Mouse (Mus musculus) heart, embryonic 12.5 days (tissue): ENCODE measurements around the gene Tifa. TPM values are rescaled to one million over a fixed set of nuclear protein-coding genes. Genes with fewer than 3 reads are reported as not detected.
"Not testable (repeated sequence)": the region's sequence is repeated elsewhere in the genome, so short reads cannot be mapped to it uniquely, and the experiment has no call there.

Experiments
- ATAC-seq: fragments of 200-750 bp; cut with Nextera tagmentation; 2 replicates; pipeline ENCODE4 v1.8.0; 2017; ENCODE audit warnings: moderate TSS enrichment, moderate library complexity; ENCODE audit not compliant: insufficient number of reproducible peaks, low FRiP score
- H3K27ac ChIP-seq: fragments of 300-500 bp; sonication (generic); 2 replicates; pipeline ENCODE4 v1.5.1; 2016; ENCODE audit warnings: mild to moderate bottlenecking, moderate library complexity; ENCODE audit not compliant: poor library complexity, severe bottlenecking
- H3K27me3 ChIP-seq: fragments of 300-500 bp; sonication (generic); replicated peaks from 2 replicates; pipeline ENCODE4 v1.6.1; 2016; ENCODE audit warnings: mild to moderate bottlenecking, moderate library complexity
- H3K36me3 ChIP-seq: fragments of 300-500 bp; sonication (generic); 2 replicates; pipeline ENCODE4 v1.6.1; 2016; ENCODE audit warnings: mild to moderate bottlenecking, moderate library complexity
- H3K4me1 ChIP-seq: fragments of 300-500 bp; sonication (generic); replicated peaks from 2 replicates; pipeline ENCODE4 v1.6.1; 2016; ENCODE audit warnings: mild to moderate bottlenecking
- H3K4me2 ChIP-seq: fragments of 300-500 bp; sonication (generic); 2 replicates; pipeline ENCODE4 v1.6.1; 2016; ENCODE audit warnings: mild to moderate bottlenecking, moderate library complexity
- H3K4me3 ChIP-seq: fragments of 300-500 bp; sonication (generic); 2 replicates; pipeline ENCODE4 v1.5.1; 2016; ENCODE audit warnings: mild to moderate bottlenecking
- H3K9ac ChIP-seq: fragments of 300-500 bp; sonication (generic); 2 replicates; pipeline ENCODE4 v1.6.1; 2016; ENCODE audit warnings: mild to moderate bottlenecking, moderate library complexity
- H3K9me3 ChIP-seq: fragments of 300-500 bp; sonication (generic); replicated peaks from 2 replicates; pipeline ENCODE4 v1.6.1; 2016; ENCODE audit warnings: mild to moderate bottlenecking, moderate library complexity
- WGBS: fragments of 180-500 bp; shearing (Covaris S2); methylation state at CpG from one replicate; pipeline ENCODE4 v1.1.7; 2016; 5-methylcytosine and 5-hydroxymethylcytosine counted together
- polyA plus RNA-seq: library from polyadenylated mRNA; unstranded; fragments of >200 nt; fragmentation: Nextera tagmentation; extraction: Ambion mirVana; gene quantifications from 2 replicates; pipeline ENCODE4 v1.2.1, GENCODE M21; 2016

Tifa gene
- polyA plus RNA-seq, 1 experiment from 2014 or later: 2.7 TPM

DNA sequence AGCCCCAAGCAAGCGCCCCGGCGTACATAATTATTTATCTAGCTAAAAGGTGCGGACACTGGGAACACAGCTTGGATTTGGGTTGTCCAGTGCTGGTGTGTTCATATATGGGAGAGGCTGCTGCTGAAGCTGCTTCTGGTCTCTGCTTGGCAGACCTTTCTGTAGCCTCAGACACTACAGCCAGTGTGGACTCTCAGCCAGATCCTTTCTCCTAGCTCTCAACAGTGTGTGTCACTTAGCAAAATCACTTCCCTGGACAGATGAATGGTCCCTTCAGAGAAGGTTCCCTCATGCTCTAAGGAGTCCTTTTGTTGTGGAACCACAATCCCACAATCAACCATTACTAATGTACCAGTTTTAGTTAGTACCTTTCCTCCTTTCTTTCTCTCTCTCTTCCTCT is 30.8 kb upstream of the Tifa start:
- H3K9ac ChIP-seq: no peak overlapping the region
- no peaks in the 10 kb centered on the region for H3K36me3 ChIP-seq
- H3K4me2 ChIP-seq: no peak overlapping the region
- ATAC-seq: no peak
- peaks cover 64% of the 10 kb centered on the region for H3K27me3 ChIP-seq
- no peak overlapping the region for H3K27ac ChIP-seq
- no peaks in the 10 kb centered on the region for H3K9me3 ChIP-seq
- 79% methylated on average over 4 of the region's 4 CpGs for WGBS
- H3K4me3 ChIP-seq: no peak overlapping the region
- no peaks in the 10 kb centered on the region for H3K4me1 ChIP-seq

DNA sequence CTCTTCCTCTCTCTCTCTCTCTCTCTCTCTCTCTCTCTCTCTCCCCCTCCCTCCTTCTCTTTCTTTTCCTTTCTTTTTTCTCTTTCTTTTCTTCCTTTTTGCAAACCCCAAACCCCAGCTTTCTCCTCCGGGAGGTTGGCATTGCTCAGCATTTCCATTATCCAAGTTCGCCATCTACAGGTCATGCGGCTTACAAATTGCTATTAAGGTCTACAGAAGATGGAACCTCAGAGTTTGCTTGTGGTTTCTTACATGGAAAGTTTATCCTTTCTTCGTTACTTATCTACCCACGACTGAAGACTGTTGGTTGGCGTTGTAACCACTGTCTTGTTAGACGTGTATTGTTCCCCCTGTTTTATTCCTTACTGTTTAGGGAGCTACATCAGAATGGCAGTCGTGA is 30.4 kb upstream of the Tifa start:
- Histone ChIP-seq H3K4me3 (no peak overlapping the region), H3K27ac (no peak overlapping the region), H3K9ac (no peak overlapping the region), H3K4me1 (no peaks in the 10 kb centered on the region), H3K4me2 (no peak overlapping the region), H3K36me3 (no peaks in the 10 kb centered on the region), H3K27me3 (peaks cover 62% of the 10 kb centered on the region), H3K9me3 (no peaks in the 10 kb centered on the region)
- ATAC-seq: no peak
- 20% methylated on average over 8 of the region's 8 CpGs for WGBS

DNA sequence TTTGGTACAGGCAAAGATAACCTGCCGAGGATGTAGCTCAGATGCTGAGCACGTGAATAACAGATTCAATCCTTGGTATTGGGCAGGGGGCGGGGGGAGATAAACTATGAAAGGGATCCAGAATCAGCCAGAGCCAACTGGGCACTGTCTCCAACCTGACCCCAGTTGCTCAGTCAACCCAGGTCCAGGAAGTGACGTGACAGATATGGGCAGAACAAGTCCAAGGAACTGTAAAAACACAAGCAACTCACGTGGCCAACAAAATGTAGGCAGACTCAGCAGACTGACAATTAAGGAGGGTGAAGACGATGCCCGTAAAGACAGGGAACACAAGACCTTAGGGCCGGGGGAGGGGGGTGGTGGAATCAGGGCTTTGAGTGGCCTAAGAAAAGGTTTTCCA is 27.2 kb upstream of the Tifa start:
- H3K4me2 ChIP-seq: no peak overlapping the region

DNA sequence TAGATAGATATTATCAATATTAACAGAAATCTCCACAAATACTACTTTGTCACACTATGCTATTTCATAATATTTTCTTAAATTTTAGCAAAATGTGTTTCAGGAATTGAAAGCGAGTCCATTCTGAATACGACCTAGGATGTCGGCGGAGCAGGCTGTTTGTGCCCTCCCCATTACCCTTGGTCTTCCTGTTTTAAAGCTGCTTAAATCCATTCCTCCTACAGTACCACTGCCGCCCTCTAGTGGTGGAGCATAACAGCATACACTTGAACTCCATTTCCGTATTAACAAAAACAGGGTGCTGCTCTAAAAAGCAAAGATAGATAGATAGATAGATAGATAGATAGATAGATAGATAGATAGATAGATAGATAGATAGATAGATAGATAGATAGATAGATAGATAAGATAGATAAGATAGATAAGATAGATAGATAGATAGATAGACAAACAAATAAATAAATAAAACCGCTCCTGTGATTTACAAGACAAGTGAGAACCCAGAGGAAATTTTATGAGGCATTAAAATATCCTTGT is 26.5 kb upstream of the Tifa start:
- Histone ChIP-seq H3K9me3 (no peaks in the 10 kb centered on the region), H3K27ac (no peak overlapping the region), H3K9ac (no peak overlapping the region), H3K4me2 (no peak overlapping the region), H3K27me3 (peaks cover 37% of the 10 kb centered on the region), H3K36me3 (no peaks in the 10 kb centered on the region), H3K4me1 (no peaks in the 10 kb centered on the region), H3K4me3 (no peak overlapping the region)
- WGBS: 26% methylated on average over 7 of the region's 7 CpGs
- no peak for ATAC-seq

More for the DNA sequence above, 27.2 kb upstream of the Tifa start:
- no peak overlapping the region for H3K4me3 ChIP-seq
- peaks cover 40% of the 10 kb centered on the region for H3K27me3 ChIP-seq
- H3K36me3 ChIP-seq: no peaks in the 10 kb centered on the region
- H3K4me1 ChIP-seq: no peaks in the 10 kb centered on the region
- 59% methylated on average over 8 of the region's 8 CpGs for WGBS
- no peak overlapping the region for H3K9ac ChIP-seq
- H3K27ac ChIP-seq: no peak overlapping the region
- no peaks in the 10 kb centered on the region for H3K9me3 ChIP-seq
- no peak for ATAC-seq

DNA sequence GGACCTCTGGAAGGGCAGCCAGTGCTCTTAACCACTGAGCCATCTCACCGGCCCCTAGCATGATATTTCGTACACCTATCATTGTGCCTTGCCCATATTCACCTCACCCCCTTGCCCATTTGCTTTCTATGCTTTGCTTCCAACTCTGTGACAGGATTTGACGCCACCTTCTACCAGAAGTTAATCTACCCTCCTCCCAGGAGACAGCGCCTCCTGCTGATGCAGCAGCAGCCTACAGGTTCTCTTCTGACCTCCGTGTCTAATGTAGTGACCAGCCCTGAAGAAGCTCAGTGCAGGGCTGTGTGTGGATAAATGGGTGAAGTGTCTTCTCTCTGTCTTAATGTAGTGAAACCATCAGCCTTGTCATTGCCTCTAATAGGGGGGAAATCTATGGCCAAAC is 25.1 kb upstream of the Tifa start:
- no peaks in the 10 kb centered on the region for H3K4me1 ChIP-seq
- no peaks in the 10 kb centered on the region for H3K36me3 ChIP-seq
- H3K27ac ChIP-seq: no peak overlapping the region
- no peak for ATAC-seq
- H3K9ac ChIP-seq: no peak overlapping the region
- 57% methylated on average over 5 of the region's 5 CpGs for WGBS
- no peaks in the 10 kb centered on the region for H3K9me3 ChIP-seq
- H3K27me3 ChIP-seq: peaks cover 28% of the 10 kb centered on the region
- no peak overlapping the region for H3K4me3 ChIP-seq
- H3K4me2 ChIP-seq: no peak overlapping the region

DNA sequence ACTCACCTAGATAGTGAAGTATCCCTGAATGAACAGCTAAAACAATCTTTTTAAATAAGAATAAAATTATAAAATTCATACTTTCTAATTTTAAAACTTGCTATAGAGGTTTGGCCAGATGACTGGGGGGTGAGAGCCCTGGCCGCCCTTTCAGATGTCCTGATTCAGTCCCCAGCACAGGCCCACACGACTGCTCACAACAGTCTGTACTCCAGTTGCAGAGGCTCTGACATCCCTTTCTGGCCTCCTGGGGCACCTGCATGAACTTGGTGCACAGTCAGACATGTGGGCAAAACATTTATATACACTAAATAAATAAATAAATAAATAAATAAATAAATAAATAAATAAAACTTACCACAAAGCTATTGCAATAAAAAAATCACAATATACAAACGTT is 23.6 kb upstream of the Tifa start:
- Histone ChIP-seq H3K4me2 (no peak overlapping the region), H3K9me3 (no peaks in the 10 kb centered on the region), H3K27me3 (peaks cover 18% of the 10 kb centered on the region), H3K4me1 (no peaks in the 10 kb centered on the region), H3K27ac (no peak overlapping the region), H3K4me3 (no peak overlapping the region), H3K36me3 (no peaks in the 10 kb centered on the region), H3K9ac (no peak overlapping the region)
- 67% methylated on average over 3 of the region's 3 CpGs for WGBS
- ATAC-seq: no peak

DNA sequence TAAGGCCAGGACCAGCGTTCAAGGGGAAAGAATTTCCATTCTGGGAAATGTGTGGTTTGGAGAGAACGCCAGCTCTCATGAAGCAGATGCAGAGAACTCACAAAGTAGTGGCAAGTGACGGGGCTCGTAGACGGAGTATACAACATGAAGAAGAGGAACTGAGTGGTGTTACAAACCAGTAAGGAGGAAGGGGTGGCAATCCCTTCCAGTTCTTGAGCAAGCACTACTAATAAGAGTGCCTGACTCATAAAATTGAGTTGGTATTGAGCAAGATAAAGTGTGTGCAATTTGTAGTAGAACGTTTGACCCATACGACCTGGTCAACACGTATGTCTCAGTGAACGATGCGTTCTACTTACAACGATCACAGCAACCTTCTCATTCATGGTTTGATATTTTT is 20.5 kb upstream of the Tifa start:
- no peaks in the 10 kb centered on the region for H3K4me1 ChIP-seq
- no peak for ATAC-seq
- H3K4me2 ChIP-seq: no peak overlapping the region
- no peak overlapping the region for H3K4me3 ChIP-seq
- no peaks in the 10 kb centered on the region for H3K9me3 ChIP-seq
- H3K9ac ChIP-seq: no peak overlapping the region
- peaks cover 6% of the 10 kb centered on the region; the same call in 1 of the 2 replicates for H3K27me3 ChIP-seq
- H3K27ac ChIP-seq: no peak overlapping the region
- H3K36me3 ChIP-seq: no peaks in the 10 kb centered on the region
- 85% methylated on average over 11 of the region's 11 CpGs for WGBS

DNA sequence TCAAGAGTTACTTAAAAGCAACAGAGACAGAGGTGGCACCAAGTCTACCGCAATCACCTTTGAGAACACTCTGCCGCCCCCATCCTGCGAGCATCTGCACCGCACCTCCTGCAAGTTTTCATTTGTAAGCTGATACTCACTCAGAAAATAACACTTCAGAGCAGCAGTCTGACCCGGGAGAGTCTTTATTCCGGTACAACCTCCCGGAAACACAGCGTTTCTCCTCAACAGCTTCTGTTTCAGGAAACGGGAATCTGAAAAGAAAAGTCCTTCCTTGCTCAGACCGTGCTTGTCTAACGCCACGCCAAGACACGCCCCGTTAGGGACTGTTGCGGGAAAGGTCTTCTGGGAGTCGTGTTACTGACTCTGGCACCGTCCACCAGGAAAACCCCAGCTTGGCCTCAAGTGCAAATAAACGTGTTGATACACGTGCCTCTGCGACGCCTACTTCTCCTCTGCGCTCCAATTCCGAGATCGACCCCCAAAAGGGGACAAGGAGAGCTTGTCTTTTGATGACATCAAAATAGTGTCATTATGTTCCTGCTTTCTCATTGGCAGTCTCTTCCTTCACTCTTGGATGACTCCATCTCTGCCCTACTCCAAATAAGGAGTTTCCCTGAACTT is 9.5 kb upstream of the Tifa start, which contains the start of gene Alpk1:
Alpk1 (minus strand) TSS at position 507 of the 624 bp plus-strand sequence.
- Histone ChIP-seq H3K36me3 (no peaks in the 10 kb centered on the region), H3K4me2 (peak within 1 kb of the TSS; percentile 74), H3K9me3 (no peaks in the 10 kb centered on the region), H3K27me3 (no peaks in the 10 kb centered on the region), H3K4me1 (no peaks in the 10 kb centered on the region), H3K27ac (0 out of 2 replicates have a peak within 1 kb of the TSS, but pooled peaks have one; percentile 5), H3K9ac (peak within 1 kb of the TSS; percentile 55), H3K4me3 (peak within 1 kb of the TSS; percentile 51)
- under 1% methylated on average over 24 of the region's 24 CpGs for WGBS
- ATAC-seq: peak; percentile 78

DNA sequence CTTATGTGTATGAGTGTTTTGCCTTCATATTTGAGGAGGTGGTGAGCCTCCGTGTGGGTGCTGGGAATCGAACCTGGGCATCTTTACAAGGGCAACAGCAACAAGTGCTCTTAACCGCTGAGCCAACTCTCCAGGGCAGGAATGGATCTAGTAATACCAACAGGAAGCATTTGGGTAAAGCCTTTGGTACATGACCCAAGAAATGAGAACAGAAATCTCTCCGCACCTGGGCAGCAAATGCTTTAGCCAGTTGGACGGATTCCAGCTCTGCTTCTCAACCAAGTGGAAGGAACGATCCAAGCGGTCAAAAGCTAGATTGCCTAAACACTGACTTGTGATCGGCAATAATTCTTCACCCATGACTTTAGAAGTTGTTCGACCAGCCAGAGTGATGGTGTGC is 8.7 kb upstream of the Tifa start:
- Histone ChIP-seq H3K36me3 (no peaks in the 10 kb centered on the region), H3K4me3 (no peak overlapping the region), H3K4me2 (no peak overlapping the region), H3K27me3 (no peaks in the 10 kb centered on the region), H3K4me1 (no peaks in the 10 kb centered on the region), H3K9ac (no peak overlapping the region), H3K9me3 (no peaks in the 10 kb centered on the region), H3K27ac (no peak overlapping the region)
- WGBS: 89% methylated on average over 9 of the region's 9 CpGs
- ATAC-seq: no peak

DNA sequence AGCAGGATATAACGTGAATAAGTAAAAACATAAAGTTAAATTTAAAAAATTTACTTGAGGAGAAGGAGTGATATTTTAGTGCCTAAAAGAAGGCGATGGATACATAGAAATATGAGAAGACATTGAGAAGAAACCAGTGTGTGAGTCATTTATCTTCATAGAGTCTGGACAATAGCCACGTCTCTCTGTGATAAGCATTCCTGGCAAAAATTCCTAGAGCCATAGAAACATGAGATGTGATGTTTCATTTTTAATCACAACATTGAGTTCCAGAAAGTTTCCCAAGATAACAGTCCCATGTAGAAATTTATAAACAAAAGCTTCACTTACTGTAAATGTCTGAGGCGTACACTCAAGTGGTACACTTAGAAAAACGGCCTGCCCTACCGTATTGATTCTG is 6.7 kb upstream of the Tifa start:
- WGBS: 75% methylated on average over 6 of the region's 6 CpGs
- no peak for ATAC-seq
- H3K4me1 ChIP-seq: no peaks in the 10 kb centered on the region

DNA sequence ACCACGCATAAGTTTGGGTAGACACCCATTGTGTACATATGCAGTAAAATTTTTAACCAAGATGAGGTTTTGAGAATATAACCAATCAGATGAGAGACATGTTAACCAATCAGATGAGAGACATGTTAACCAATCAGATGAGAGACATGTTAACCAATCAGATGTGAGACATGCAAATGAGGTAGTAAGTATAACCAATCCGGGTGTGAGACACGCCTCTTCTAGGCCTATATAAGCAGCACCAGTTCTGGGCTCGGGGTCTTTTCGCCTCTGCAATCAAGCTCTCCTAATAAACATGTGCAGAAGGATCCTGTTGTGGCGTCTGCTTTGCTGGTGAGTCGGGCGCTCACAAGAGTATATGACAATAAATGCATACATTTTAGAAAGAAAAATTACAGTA is 5.9 kb upstream of the Tifa start:
- H3K4me2 ChIP-seq, H3K36me3 ChIP-seq, ATAC-seq, H3K4me3 ChIP-seq, H3K27ac ChIP-seq, H3K9me3 ChIP-seq, H3K4me1 ChIP-seq, H3K9ac ChIP-seq: not testable (repeated sequence)
- peaks cover 10% of the 10 kb centered on the region for H3K27me3 ChIP-seq
- WGBS: 90% methylated on average over 8 of the region's 8 CpGs

More for the DNA sequence above, 6.7 kb upstream of the Tifa start:
- peaks cover 3% of the 10 kb centered on the region for H3K27me3 ChIP-seq
- no peaks in the 10 kb centered on the region for H3K36me3 ChIP-seq
- no peak overlapping the region for H3K4me2 ChIP-seq
- no peaks in the 10 kb centered on the region for H3K9me3 ChIP-seq
- no peak overlapping the region for H3K9ac ChIP-seq
- no peak overlapping the region for H3K27ac ChIP-seq
- H3K4me3 ChIP-seq: no peak overlapping the region

DNA sequence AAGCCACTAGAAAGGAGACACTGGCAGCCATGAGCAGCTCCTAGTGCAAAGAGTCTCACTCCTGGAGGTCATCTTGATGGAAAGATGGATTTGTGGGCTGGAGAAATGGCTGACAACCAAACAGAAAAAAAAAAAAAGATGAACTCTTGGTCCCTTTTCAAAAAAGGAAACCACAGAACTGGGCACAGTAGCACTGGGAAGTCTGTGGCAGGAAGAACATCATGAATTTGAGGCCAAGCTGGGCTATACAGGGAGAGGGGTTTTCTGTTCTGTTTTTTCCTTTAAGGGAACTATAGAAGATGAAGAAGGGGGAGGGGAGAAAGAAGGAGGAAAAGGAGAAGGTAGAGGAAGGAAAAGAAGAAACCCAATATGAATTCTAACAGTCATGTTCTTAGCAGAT is 2.6 kb upstream of the Tifa start:
- no peak overlapping the region for H3K4me2 ChIP-seq
- no peak overlapping the region for H3K27ac ChIP-seq
- no peak for ATAC-seq
- no peaks in the 10 kb centered on the region for H3K9me3 ChIP-seq
- no peak overlapping the region for H3K9ac ChIP-seq
- peaks cover 19% of the 10 kb centered on the region for H3K27me3 ChIP-seq
- H3K4me3 ChIP-seq: no peak overlapping the region
- 0 out of 2 replicates have a peak, but pooled peaks cover 10% of the 10 kb centered on the region for H3K4me1 ChIP-seq
- H3K36me3 ChIP-seq: no peaks in the 10 kb centered on the region
